Mouse (Mus musculus): ENCODE measurements around the gene Rfx1. TPM values are rescaled to one million over a fixed set of nuclear protein-coding genes. Genes with fewer than 3 reads are reported as not detected.

Rfx1 gene
- polyA plus RNA-seq, 1 experiment from 2014 or later = 7.9 TPM

DNA sequence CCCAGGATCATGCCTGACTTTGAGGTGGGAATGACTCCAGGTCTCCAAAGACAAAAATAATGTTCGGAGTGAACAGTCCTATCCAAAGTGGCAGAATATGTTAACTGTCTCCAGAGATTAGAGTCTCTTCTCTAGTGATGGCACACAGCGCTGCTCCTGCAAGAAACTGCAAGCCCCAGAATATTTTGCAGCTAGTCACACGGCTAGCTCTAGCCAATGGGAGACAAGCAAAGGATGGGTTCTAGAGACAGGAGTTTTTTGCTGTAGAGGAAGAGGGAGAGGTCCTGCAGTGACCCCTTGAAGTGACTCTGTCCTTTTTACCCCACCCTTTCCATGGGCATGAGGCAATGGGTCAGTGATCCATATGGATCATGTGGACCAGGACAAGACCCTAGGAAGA lies 71.2 kb downstream of the Rfx1 start:
- no peak overlapping the region for H3K4me2 ChIP-seq (ENCODE audit: low read length)
- H3K4me3 ChIP-seq (ENCODE audit: low read length) = no peak overlapping the region
- H3K9ac ChIP-seq (ENCODE audit: low read depth, low read length) = no peak overlapping the region
- no peak for ATAC-seq
- H3K27ac ChIP-seq (ENCODE audit: low read depth, low read length) = no peak overlapping the region
- H3K27me3 ChIP-seq (replicated peaks; ENCODE audit: control insufficient read depth, insufficient read depth, low read length) = no peaks in the 10 kb centered on the region
- H3K9me3 ChIP-seq (ENCODE audit: control insufficient read depth, low read length) = no peaks in the 10 kb centered on the region
- WGBS = 85% methylated on average over 3 of the region's 3 CpGs
- H3K4me1 ChIP-seq (ENCODE audit: control insufficient read depth, insufficient read depth, low read depth, low read length) = no peaks in the 10 kb centered on the region
- peaks cover 70% of the 10 kb centered on the region for H3K36me3 ChIP-seq (ENCODE audit: control insufficient read depth, insufficient read depth, low read length)

DNA sequence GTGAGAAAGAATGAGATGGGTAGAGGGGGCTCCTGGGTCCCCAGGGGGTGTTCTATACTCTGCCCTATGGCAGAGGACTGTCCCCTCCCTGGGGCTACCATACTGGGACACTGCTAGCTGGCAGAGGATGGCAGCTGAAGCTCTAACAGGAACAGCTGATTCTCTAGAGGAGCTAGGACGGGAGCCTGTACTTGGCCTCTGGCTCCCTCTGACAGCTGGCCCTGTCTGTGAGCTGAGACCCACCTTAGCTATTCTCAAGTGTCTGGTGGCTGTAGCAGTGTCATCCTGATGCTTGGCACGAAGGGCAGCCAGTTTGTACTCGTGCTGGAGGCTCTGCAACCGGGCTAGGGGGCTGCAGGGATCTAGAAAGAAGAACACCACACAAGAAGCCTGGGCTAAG lies 74.2 kb downstream of the Rfx1 start:
- no peaks in the 10 kb centered on the region for H3K4me1 ChIP-seq (ENCODE audit: control insufficient read depth, insufficient read depth, low read depth, low read length)
- 89% methylated on average over 4 of the region's 4 CpGs for WGBS
- H3K36me3 ChIP-seq (ENCODE audit: control insufficient read depth, insufficient read depth, low read length) = peaks cover 65% of the 10 kb centered on the region
- no peaks in the 10 kb centered on the region for H3K27me3 ChIP-seq (replicated peaks; ENCODE audit: control insufficient read depth, insufficient read depth, low read length)
- H3K4me3 ChIP-seq (ENCODE audit: low read length) = no peak overlapping the region
- no peak overlapping the region for H3K4me2 ChIP-seq (ENCODE audit: low read length)
- no peak overlapping the region for H3K27ac ChIP-seq (ENCODE audit: low read depth, low read length)
- H3K9me3 ChIP-seq (ENCODE audit: control insufficient read depth, low read length) = no peaks in the 10 kb centered on the region
- H3K9ac ChIP-seq (ENCODE audit: low read depth, low read length) = no peak overlapping the region
- ATAC-seq = no peak

DNA sequence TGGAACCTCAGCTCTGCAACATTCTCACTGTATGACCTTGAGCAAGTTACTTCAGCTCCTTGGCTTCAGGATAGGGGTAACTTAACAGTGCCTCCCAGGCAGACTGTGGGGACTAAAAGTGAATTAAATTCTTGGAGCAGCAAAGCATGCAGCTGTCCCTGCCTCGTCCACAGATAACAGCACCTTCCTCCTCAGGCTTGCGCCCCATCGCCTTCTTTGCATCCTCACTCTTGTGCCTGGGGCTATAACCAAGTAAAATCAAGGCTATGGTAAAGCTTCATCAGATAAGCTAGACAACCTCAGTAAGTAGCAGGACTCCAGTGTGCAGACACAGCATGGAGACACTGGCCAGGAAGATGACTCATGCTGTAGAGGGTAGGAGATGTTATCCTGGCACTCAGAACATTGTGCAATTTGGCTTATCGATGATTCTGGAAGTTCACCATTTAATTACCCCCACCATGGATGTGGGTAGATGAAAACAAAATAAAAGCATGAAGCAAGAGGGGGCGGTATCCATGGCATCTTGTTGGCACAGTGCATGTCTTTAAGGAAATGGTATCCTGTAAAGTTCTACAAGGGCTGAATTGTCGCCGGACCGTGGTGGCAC lies 78.1 kb downstream of the Rfx1 start:
- no peak overlapping the region for H3K4me2 ChIP-seq (ENCODE audit: low read length)
- H3K9ac ChIP-seq (ENCODE audit: low read depth, low read length) = no peak overlapping the region
- peaks cover 20% of the 10 kb centered on the region for H3K4me1 ChIP-seq (ENCODE audit: control insufficient read depth, insufficient read depth, low read depth, low read length)
- 95% methylated on average over 8 of the region's 8 CpGs for WGBS
- peaks cover 33% of the 10 kb centered on the region for H3K36me3 ChIP-seq (ENCODE audit: control insufficient read depth, insufficient read depth, low read length)
- no peak overlapping the region for H3K27ac ChIP-seq (ENCODE audit: low read depth, low read length)
- no peak for ATAC-seq
- no peaks in the 10 kb centered on the region for H3K9me3 ChIP-seq (ENCODE audit: control insufficient read depth, low read length)
- H3K4me3 ChIP-seq (ENCODE audit: low read length) = no peak overlapping the region
- no peaks in the 10 kb centered on the region for H3K27me3 ChIP-seq (replicated peaks; ENCODE audit: control insufficient read depth, insufficient read depth, low read length)

MicroRNA genes within 50 kb of the gene (microRNA counts, 519-probe panel; counts per million panel counts)
- 2,211 counts per million, percentile 45 among the panel's probes with 10 or more counts for microRNA mmu-miR-709

Small RNA genes within 50 kb of the gene (microRNA-seq; reads per million reads assigned to microRNA genes)
- gene Mir709 = not detected

Other genes starting within 250 kb of the Rfx1 start
- 50.9 and 53.0 TPM in 2 replicates for gene Adgrl1, start 166.7 kb upstream of the Rfx1 start, polyA plus RNA-seq (2015; fragmentation: Nextera tagmentation; extraction: Ambion mirVana)
- 0.97 and 0.98 TPM in 2 replicates for gene Gm10644, start 111.6 kb upstream of the Rfx1 start, polyA plus RNA-seq (2015; fragmentation: Nextera tagmentation; extraction: Ambion mirVana)
- gene Asf1b, start 111.3 kb upstream of the Rfx1 start, polyA plus RNA-seq (2015; fragmentation: Nextera tagmentation; extraction: Ambion mirVana) = 9.8 and 14.6 TPM in 2 replicates
- gene Prkaca, start 93.8 kb upstream of the Rfx1 start, polyA plus RNA-seq (2015; fragmentation: Nextera tagmentation; extraction: Ambion mirVana) = 202 and 254 TPM in 2 replicates
- 5.9 and 6.2 TPM in 2 replicates for gene Samd1, start 69.2 kb upstream of the Rfx1 start, polyA plus RNA-seq (2015; fragmentation: Nextera tagmentation; extraction: Ambion mirVana)
- gene 1700067K01Rik, start 65.3 kb upstream of the Rfx1 start, polyA plus RNA-seq (2015; fragmentation: Nextera tagmentation; extraction: Ambion mirVana) = 0.90 and 0.94 TPM in 2 replicates
- gene 2210011C24Rik, start 54.7 kb upstream of the Rfx1 start, polyA plus RNA-seq (2015; fragmentation: Nextera tagmentation; extraction: Ambion mirVana) = 1.1 TPM in 2 replicates
- 9.6 and 11.3 TPM in 2 replicates for gene Palm3, start 45.4 kb upstream of the Rfx1 start, polyA plus RNA-seq (2015; fragmentation: Nextera tagmentation; extraction: Ambion mirVana)
- gene Il27ra, start 24.2 kb upstream of the Rfx1 start, polyA plus RNA-seq (2015; fragmentation: Nextera tagmentation; extraction: Ambion mirVana) = 0.55 and 0.71 TPM in 2 replicates
- gene Rln3, start 21.8 kb upstream of the Rfx1 start, polyA plus RNA-seq (2015; fragmentation: Nextera tagmentation; extraction: Ambion mirVana) = 1.8 TPM in 2 replicates
- 1.6 and 1.7 TPM in 2 replicates for gene Gm10643, start 1.7 kb upstream of the Rfx1 start, polyA plus RNA-seq (2015; fragmentation: Nextera tagmentation; extraction: Ambion mirVana)
- gene Dcaf15, start 37.9 kb downstream of the Rfx1 start, polyA plus RNA-seq (2015; fragmentation: Nextera tagmentation; extraction: Ambion mirVana) = 21.5 and 22.7 TPM in 2 replicates
- gene Podnl1, start 59.2 kb downstream of the Rfx1 start, polyA plus RNA-seq (2015; fragmentation: Nextera tagmentation; extraction: Ambion mirVana) = 0.51 and 0.55 TPM in 2 replicates
- 53.3 and 54.5 TPM in 2 replicates for gene Cc2d1a, start 81.1 kb downstream of the Rfx1 start, polyA plus RNA-seq (2015; fragmentation: Nextera tagmentation; extraction: Ambion mirVana)
- 2.7 and 2.9 TPM in 2 replicates for gene 4930432K21Rik, start 81.2 kb downstream of the Rfx1 start, polyA plus RNA-seq (2015; fragmentation: Nextera tagmentation; extraction: Ambion mirVana)
- 6.2 and 6.8 TPM in 2 replicates for gene Nanos3, start 118.4 kb downstream of the Rfx1 start, polyA plus RNA-seq (2015; fragmentation: Nextera tagmentation; extraction: Ambion mirVana)
- gene Zswim4, start 170.2 kb downstream of the Rfx1 start, polyA plus RNA-seq (2015; fragmentation: Nextera tagmentation; extraction: Ambion mirVana) = 16.2 and 22.2 TPM in 2 replicates
- gene D8Ertd738e, start 182.9 kb downstream of the Rfx1 start, polyA plus RNA-seq (2015; fragmentation: Nextera tagmentation; extraction: Ambion mirVana) = 249 and 266 TPM in 2 replicates
- 46.4 and 47.9 TPM in 2 replicates for gene Mri1, start 190.5 kb downstream of the Rfx1 start, polyA plus RNA-seq (2015; fragmentation: Nextera tagmentation; extraction: Ambion mirVana)
- gene Ccdc130, start 203.5 kb downstream of the Rfx1 start, polyA plus RNA-seq (2015; fragmentation: Nextera tagmentation; extraction: Ambion mirVana) = 23.0 and 25.0 TPM in 2 replicates

Measured in hindbrain, embryonic 16.5 days (tissue).